Comparison of ENCODE assay signal across 9 mouse cellular contexts in the genomic region with DNA sequence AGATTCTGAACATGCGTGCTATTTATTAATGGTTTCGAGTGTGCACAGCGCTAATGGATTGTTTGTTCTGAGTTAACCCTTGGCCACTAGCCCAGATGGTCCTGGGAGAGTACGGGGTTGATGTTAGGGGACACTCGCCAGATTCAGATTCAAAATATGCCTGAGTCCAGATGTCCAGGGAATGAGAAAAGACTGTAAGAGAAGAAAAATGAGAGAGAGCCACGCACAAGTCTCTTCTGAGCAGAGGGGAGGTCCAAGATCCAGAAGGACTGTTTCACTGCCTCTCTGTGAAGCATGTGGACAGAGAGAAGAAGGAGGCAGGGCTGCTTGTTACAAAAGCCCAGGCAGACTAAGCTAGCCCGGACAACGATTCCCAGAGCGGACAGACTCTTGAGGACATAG. TPM values are rescaled to one million over a fixed set of nuclear protein-coding genes. Genes with fewer than 3 reads are reported as not detected.
DNase-seq lines count a peak whose midpoint lies in the region; ATAC-seq and TF ChIP-seq lines count a peak whose summit lies in the region.
"Had no signal": no experiment of that assay in that cellular context is flagged by ENCODE, and none has a peak within 500 bp of the region (broad histone marks: within the 10 kb centered on the region; RNA-seq: fewer than 3 reads in every experiment).

No protein-coding gene starts in this region.

- peak; percentile 73 for ATAC-seq in heart, postnatal 0 days (ENCODE audit: insufficient read depth, low read depth)
- ATAC-seq in liver, embryonic 13.5 days (ENCODE audit: low read depth) = no peak
- no peak for ATAC-seq in granulocyte monocyte progenitor cell, adult 5-6 weeks (replicated peaks; ENCODE audit: poor library complexity, severe bottlenecking)

- no peaks in the 10 kb centered on the region for H3K4me1 ChIP-seq in cerebellum, adult 2 months (ENCODE audit: control insufficient read depth, insufficient read depth, low read length)
- H3K4me1 ChIP-seq in heart, postnatal 0 days (ENCODE audit: control insufficient read depth, insufficient read depth) = no peaks in the 10 kb centered on the region
- H3K4me1 ChIP-seq in liver, embryonic 13.5 days (replicated peaks) = peaks cover 21% of the 10 kb centered on the region

- no peak overlapping the region for H3K4me3 ChIP-seq in cerebellum, adult 2 months (replicated peaks; ENCODE audit: insufficient read depth, low read depth, low read length)
- H3K4me3 ChIP-seq in heart, postnatal 0 days (ENCODE audit: low read depth, low read length) = no peak overlapping the region
- H3K4me3 ChIP-seq in liver, embryonic 13.5 days (replicated peaks) = no peak overlapping the region
- no peak overlapping the region for H3K4me3 ChIP-seq in left cerebral cortex, adult 2 months

- TF ChIP-seq EP300 in heart, postnatal 0 days (IDR thresholded peaks at IDR 0.05; ENCODE audit: low read depth) = no peak

- H3K9me3 ChIP-seq in heart, postnatal 0 days (replicated peaks; ENCODE audit: control insufficient read depth, low read length) = no peaks in the 10 kb centered on the region
- no peaks in the 10 kb centered on the region for H3K9me3 ChIP-seq in liver, embryonic 13.5 days (replicated peaks)

- no peaks in the 10 kb centered on the region for H3K27me3 ChIP-seq in cerebellum, adult 2 months (ENCODE audit: control insufficient read depth, insufficient read depth, low read length)
- no peaks in the 10 kb centered on the region for H3K27me3 ChIP-seq in heart, postnatal 0 days (ENCODE audit: control insufficient read depth, insufficient read depth, low read length)
- no peaks in the 10 kb centered on the region for H3K27me3 ChIP-seq in liver, embryonic 13.5 days

- 0 out of 2 replicates have a peak overlapping the region, but pooled peaks have one; percentile 5 for H3K4me2 ChIP-seq in heart, postnatal 0 days (ENCODE audit: low read depth, low read length)
- H3K4me2 ChIP-seq in liver, embryonic 13.5 days = 0 out of 2 replicates have a peak overlapping the region, but pooled peaks have one; percentile 2

- H3K27ac ChIP-seq in cerebellum, adult 2 months (ENCODE audit: insufficient read depth, low read length) = no peak overlapping the region
- peak overlapping the region; percentile 49 for H3K27ac ChIP-seq in heart, postnatal 0 days (ENCODE audit: low read depth)
- no peak overlapping the region for H3K27ac ChIP-seq in liver, embryonic 13.5 days
- no peak overlapping the region for H3K27ac ChIP-seq in left cerebral cortex, adult 2 months
- H3K27ac ChIP-seq: macrophage had no signal

- no peaks in the 10 kb centered on the region for H3K36me3 ChIP-seq in heart, postnatal 0 days (replicated peaks; ENCODE audit: control insufficient read depth, insufficient read depth, low read length)
- no peaks in the 10 kb centered on the region for H3K36me3 ChIP-seq in liver, embryonic 13.5 days

- intact Hi-C loops in left cerebral cortex, adult 2 months (cut with DNase I) = no loop called here

- peak; percentile 10 to 12 for DNase-seq in cerebellum, postnatal 14 days
- no peak for DNase-seq in cerebellum, adult 2 months
- DNase-seq in NIH3T3 (ENCODE audit: low read depth) = peak; percentile 97
- peak; percentile 34 for DNase-seq in heart, postnatal 0 days (ENCODE audit: low spot score)
- no peak for DNase-seq in liver, embryonic 13.5 days
- DNase-seq in spleen, postnatal 14 days (ENCODE audit: low spot score in 2 of 2) = no peak
- DNase-seq in left cerebral cortex, adult 2 months (ENCODE audit: extremely low spot score in 1 of 2, low spot score in 2 of 2) = no peak

- 23% methylated on average over 9 of the region's 9 CpGs for WGBS in cerebellum, adult 2 months
- WGBS in heart, postnatal 0 days = 47% methylated on average over 9 of the region's 9 CpGs
- WGBS in liver, embryonic 13.5 days (ENCODE audit: insufficient replicate concordance) = 63% methylated on average over 9 of the region's 9 CpGs

- no peak for TF ChIP-seq CTCF in cerebellum, adult 2 months (IDR thresholded peaks at IDR 0.05; ENCODE audit: borderline replicate concordance, insufficient read depth, low read depth, low read length)
- TF ChIP-seq CTCF in heart, postnatal 0 days (IDR thresholded peaks at IDR 0.05; ENCODE audit: low read depth) = no peak
- TF ChIP-seq CTCF in left cerebral cortex, adult 2 months (IDR thresholded peaks at IDR 0.05) = no peak

- H3K9ac ChIP-seq in heart, postnatal 0 days (replicated peaks; ENCODE audit: low read depth, low read length) = no peak overlapping the region
- no peak overlapping the region for H3K9ac ChIP-seq in liver, embryonic 13.5 days

- no peak for TF ChIP-seq POLR2A in cerebellum, adult 2 months (IDR thresholded peaks at IDR 0.05; ENCODE audit: borderline replicate concordance, insufficient read depth, low read length)

RNA-seq across cellular contexts. Expression of gene Plac8, which starts 33.8 kb away (rescaled TPM):
- 0.72 and 0.74 TPM in 2 replicates for polyA plus RNA-seq in cerebellum, adult 2 months (2012; rRNA removed)
- total RNA-seq in heart, postnatal 0 days (2014; rRNA removed; ENCODE audit: low replicate concordance) = 5.2 and 12.5 TPM in 2 replicates
- polyA plus RNA-seq in heart, postnatal 0 days (2015; fragmentation: Nextera tagmentation; extraction: Ambion mirVana) = 2.9 and 3.2 TPM in 2 replicates
- polyA plus RNA-seq in liver, embryonic 13.5 days (2015; fragmentation: Nextera tagmentation; extraction: Ambion mirVana) = 56.3 and 58.7 TPM in 2 replicates
- total RNA-seq in left cerebral cortex, adult 2 months (2021) = not detected
- 5,016 and 5,973 TPM in 2 replicates for total RNA-seq in granulocyte monocyte progenitor cell, adult 5-6 weeks (2014; fragmentation: Nextera tagmentation)
- total RNA-seq in granulocyte monocyte progenitor cell, adult 5-6 weeks (2017) = 4,049 and 4,633 TPM in 2 replicates

Comparison
In these comparisons a context has a peak if more than half of its experiments do, and no peak if none do; other contexts are left out.
1. DNase-seq: peak in cerebellum, postnatal 14 days (2 of 2), NIH3T3 (single experiment) and heart, postnatal 0 days (single experiment); none in cerebellum, adult 2 months (0 of 2), liver, embryonic 13.5 days (single experiment), spleen, postnatal 14 days (0 of 2) and left cerebral cortex, adult 2 months (0 of 2).
2. RNA of gene Plac8, which starts 33.8 kb away (total RNA-seq): 4,049 to 5,973 TPM in granulocyte monocyte progenitor cell, adult 5-6 weeks; 5.2 to 12.5 TPM in heart, postnatal 0 days and not detected in left cerebral cortex, adult 2 months; every median in the first group is over 100 times any median in the second.